Mouse (Mus musculus) cerebral cortex, adult 2 months (tissue): ENCODE results near the gene Slc25a21.

ENCODE experiments used
- WGBS: fragments of 180-500 bp; shearing (Covaris S2); methylation state at CpG from one replicate; pipeline ENCODE4 v1.1.7; 2018; 5-methylcytosine and 5-hydroxymethylcytosine counted together

The Slc25a21 gene

GRCm38 (mm10) chr12:57197363-57198026 lies at the start of gene Slc25a21:
Gene Slc25a21 (minus strand): TSS chr12:57197472.
- WGBS = 91% methylated on average over 10 of the region's 10 CpGs

- 88% methylated on average over 5 of the region's 5 CpGs for WGBS
Measured at GRCm38 (mm10) chr12:57243671-57244495, 46.6 kb upstream of the Slc25a21 start.

GRCm38 (mm10) chr12:57233386-57233785 lies 36.1 kb upstream of the Slc25a21 start:
- WGBS = 85% methylated on average over 5 of the region's 5 CpGs

DNA sequence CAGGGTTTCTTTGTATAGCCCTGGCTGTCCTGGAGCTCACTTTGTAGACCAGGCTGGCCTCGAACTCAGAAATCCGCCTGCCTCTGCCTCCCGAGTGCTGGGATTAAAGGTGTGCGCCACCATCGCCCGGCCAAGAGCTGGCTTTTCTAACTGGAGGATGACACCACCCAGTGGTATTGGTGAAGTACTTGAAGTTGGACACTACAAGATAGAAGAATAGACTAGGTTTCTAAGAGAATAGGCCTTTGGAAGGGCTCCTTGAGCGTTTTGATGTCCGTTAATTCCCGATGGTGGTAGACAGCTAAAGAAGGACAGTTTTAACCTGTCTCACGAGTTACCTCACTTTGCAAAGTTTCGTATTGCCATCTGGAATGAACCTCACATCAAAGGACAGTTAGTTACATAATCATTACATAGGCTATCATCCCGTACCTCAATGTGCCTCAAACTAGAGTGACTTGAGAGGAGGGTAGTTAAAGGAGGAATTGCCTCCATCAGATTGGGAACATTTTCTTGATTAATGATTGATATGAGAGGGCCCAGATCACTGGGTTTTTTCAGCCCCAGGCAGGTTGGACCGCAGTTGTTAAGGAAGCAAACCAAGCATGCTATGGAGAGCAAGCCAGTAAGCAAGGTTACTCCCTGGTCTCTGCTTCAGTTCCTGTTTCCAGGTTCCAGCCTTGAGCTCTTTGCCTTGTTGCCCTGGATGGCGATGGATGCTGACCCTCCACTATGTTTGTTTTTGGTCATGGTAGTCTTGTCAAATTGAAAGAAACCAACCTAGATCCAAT lies 34.0 kb upstream of the Slc25a21 start:
- 60% methylated on average over 14 of the region's 14 CpGs for WGBS

DNA sequence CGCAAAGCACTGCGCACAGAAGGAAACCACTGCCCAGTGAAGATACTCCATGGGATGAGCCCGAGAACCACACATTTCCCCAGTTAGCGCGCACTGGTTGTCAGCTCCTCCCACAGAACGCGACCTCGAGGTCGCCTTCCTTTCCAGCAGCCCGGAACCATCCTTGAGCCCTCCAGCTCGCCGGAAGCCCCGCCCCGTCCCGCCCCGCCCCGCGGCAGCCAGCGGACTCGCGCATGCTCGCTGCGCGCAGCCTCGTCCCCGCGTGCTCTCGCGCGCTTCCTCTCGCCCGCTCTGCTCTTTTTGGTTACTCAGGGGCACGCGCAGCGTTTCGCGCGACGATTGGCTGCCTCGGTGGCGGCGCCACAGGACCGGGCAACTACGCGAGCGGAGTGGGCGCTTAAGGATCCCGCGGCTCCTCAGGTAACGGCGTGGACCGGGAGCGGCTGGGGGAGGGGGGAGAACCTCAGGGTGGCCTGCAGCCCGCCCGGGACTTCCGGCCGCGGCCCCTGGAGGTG lies 33.0 kb upstream of the Slc25a21 start, which contains the start of the genes Prps1l3 and Mipol1:
TSS of gene Prps1l3 (plus strand) at position 221 of the 515 bp plus-strand sequence.
TSS of gene Mipol1 (plus strand) at position 236 of the 515 bp plus-strand sequence.
- WGBS = 1% methylated on average over 58 of the region's 58 CpGs

- 21% methylated on average over 4 of the region's 4 CpGs for WGBS
Measured at GRCm38 (mm10) chr12:57229703-57230102, 32.4 kb upstream of the Slc25a21 start.

- WGBS = 94% methylated on average over 4 of the region's 8 CpGs
Measured at GRCm38 (mm10) chr12:57227776-57228175, 30.5 kb upstream of the Slc25a21 start.

DNA sequence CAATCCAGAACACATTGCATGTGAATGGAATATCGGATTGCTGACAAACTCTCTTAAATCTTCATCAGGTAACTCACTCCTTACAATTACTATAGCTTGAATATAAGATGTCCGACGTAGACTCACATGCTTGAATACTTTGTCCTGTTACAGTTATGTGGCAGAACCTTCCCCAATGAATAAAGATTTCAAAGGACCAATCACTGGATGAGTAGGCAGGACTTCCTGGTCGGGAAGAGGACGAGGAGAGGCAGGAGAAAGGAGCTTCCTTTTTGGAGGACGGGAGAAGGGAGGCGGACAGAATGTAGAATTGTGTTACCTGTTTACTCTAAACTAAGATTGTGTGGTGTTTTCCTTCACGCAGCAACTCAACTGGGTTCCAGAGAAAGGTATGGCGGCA lies 29.1 kb upstream of the Slc25a21 start:
- WGBS = 89% methylated on average over 9 of the region's 9 CpGs

DNA sequence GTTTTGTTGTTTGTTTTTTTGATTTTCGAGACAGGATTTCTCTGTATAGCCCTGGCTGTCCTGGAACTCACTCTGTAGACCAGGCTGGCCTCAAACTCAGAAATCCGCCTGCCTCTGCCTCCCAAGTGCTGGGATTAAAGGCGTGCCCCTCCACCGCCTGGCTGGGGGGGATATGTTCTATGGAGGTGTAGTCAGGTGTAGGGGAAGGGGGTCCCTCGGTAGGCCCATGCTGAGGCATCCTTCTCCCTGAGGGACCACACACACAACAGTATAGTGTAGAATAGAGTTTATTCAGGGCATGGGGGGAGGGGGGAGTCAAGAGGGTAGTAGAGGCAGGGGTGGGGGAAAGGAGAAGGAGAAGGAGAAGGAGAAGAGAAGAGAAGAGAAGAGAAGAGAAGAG lies 15.2 kb upstream of the Slc25a21 start:
- WGBS = 84% methylated on average over 5 of the region's 5 CpGs

- WGBS = 13% methylated on average over 30 of the region's 30 CpGs
Measured at GRCm38 (mm10) chr12:57211353-57212311, 14.4 kb upstream of the Slc25a21 start.

GRCm38 (mm10) chr12:57204276-57204851 lies 7.1 kb upstream of the Slc25a21 start:
- WGBS = 89% methylated on average over 4 of the region's 4 CpGs

GRCm38 (mm10) chr12:57201901-57202300 lies 4.6 kb upstream of the Slc25a21 start:
- whole genome bisulfite sequencing = 91% methylated on average over 3 of the region's 3 CpGs

DNA sequence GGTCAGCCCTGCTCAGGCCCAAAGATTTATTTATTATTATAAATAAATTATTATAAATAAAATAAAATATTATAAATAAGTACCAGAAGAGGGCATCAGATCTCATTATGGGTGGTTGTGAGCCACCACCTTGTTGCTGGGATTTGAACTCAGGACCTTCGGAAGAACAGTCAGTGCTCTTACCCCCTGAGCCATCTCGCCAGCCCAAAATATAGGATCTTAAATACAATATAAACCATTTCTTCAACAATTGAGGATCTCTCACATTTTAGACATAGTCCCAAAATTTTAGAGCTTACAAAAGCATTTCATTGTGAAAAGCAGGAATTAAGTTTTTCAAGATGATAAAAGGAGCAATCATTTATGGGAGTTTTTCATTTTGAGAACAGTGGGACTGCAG lies 2.2 kb upstream of the Slc25a21 start:
- 99% methylated on average over 2 of the region's 2 CpGs for WGBS

DNA sequence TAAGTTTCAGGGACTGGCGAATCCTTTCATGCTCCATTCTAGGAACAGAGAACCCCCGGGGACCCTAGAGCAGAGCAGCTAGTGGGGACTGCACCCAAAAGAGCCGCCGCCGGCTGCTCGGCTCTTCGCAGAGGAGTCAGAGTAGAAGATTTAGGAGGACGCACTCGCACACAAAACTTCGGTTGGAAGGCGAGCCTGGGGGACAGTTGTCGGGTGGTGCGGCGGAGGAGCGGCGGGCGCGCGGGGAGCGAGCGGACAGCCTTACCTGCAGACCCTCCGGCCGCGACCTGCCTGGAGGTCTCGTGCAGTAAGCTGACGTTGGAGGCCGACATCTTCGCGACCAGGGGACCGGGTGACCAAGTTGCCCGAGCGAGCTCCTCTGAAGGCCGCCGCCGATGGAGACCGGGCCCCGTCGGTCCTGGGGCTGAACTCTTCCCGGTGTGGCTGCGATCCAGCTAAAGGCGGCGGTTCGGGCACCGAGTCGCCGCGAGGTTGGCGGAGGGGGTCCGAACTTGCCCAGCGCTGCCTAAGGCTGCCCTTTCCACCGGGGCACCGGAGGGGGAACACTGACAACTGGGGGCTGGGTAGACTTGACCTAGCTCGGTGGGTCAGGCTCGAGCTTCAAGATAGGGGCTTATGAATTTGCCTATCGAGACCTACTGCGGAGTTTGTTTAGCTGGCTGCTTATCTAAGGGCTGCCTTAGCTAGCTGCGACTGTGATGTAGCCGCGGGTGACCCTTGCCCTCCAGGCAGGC lies 487 bp downstream of the Slc25a21 start:
- 6% methylated on average over 59 of the region's 59 CpGs for WGBS

DNA sequence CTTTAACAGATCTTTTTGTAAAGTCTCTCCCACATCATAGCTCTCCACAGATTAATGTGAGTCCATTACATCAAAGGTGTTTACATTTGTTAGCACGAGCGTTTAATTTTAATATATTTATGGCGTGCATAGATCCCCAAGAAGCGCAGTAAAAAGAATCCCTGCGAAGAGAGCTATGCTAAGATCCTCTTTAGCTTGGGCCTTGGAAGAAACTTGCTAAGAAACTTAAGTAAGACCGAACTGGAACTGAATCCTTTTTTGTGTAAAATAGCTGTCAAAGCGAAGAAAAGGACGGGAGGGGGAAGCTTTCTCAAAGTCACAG lies 1.0 kb downstream of the Slc25a21 start:
- WGBS = 24% methylated on average over 8 of the region's 8 CpGs

DNA sequence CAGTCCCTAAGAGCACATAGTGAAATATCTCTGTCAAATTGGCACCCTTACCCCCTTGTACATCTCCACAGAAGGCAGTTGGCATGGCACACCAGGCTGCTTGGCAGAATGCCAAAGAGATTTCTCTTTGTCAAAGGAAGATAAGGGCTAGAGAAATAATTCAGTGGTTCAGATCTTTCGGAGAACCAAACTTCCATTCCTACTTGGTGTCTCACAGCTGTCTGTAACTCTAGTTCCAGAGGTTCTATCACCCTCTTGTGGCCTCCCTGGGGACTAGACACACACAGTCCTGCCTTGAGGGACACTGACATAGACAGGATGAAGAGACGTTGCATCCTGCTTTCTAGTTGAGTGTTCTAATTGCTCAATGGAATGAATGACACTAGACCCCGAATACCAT lies 2.7 kb downstream of the Slc25a21 start:
- WGBS = 54% methylated on average over 3 of the region's 3 CpGs

- 92% methylated on average over 4 of the region's 4 CpGs for WGBS
Measured at GRCm38 (mm10) chr12:57187032-57187431, 10.2 kb downstream of the Slc25a21 start.

DNA sequence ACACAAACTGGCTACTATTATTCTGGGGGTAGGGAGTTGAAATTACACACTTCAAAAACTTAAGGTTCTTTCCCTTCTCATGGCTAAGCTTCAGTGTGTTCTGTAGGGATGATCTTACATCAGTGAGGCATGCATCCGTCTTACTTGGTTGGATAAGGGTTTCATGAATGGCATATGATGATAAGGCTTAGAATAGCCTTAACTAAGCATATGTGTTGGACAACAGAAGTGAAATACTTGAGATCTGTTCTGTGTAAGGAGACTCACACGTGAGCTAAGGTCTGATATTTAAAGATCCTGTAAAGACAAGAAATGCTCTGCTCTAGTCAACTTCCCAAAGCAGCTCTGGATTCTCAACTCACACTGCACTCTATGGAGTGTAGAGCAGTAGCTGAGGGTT lies 11.1 kb downstream of the Slc25a21 start:
- 82% methylated on average over 2 of the region's 2 CpGs for WGBS

GRCm38 (mm10) chr12:57185475-57185874 lies 11.8 kb downstream of the Slc25a21 start:
- WGBS = 0% methylated on average over 1 of the region's 1 CpGs
